Mouse (Mus musculus) midbrain, embryonic 12.5 days (tissue): ENCODE results near the gene Gm9639. TPM values are rescaled to one million over a fixed set of nuclear protein-coding genes. Genes with fewer than 3 reads are reported as not detected.
"Not testable (repeated sequence)": the region's sequence is repeated elsewhere in the genome, so short reads cannot be mapped to it uniquely, and the experiment has no call there.

Experiments used
- ATAC-seq: fragments of 200-750 bp; cut with Nextera tagmentation; 2 replicates; pipeline ENCODE4 v1.8.0; 2017; ENCODE audit warnings: low read depth, moderate TSS enrichment, moderate library complexity; ENCODE audit not compliant: low FRiP score
- H3K27ac ChIP-seq: fragments of 300-500 bp; sonication (generic); replicated peaks from 2 replicates; pipeline ENCODE4 v1.5.1; 2016; ENCODE audit warnings: mild to moderate bottlenecking
- H3K27me3 ChIP-seq: fragments of 300-500 bp; sonication (generic); 2 replicates; pipeline ENCODE4 v1.6.1; 2016; ENCODE audit warnings: mild to moderate bottlenecking
- H3K36me3 ChIP-seq: fragments of 300-500 bp; sonication (generic); 2 replicates; pipeline ENCODE4 v1.6.1; 2016
- H3K4me1 ChIP-seq: fragments of 300-500 bp; sonication (generic); 2 replicates; pipeline ENCODE4 v1.6.1; 2016
- H3K4me2 ChIP-seq: fragments of 300-500 bp; sonication (generic); replicated peaks from 2 replicates; pipeline ENCODE4 v1.6.1; 2016; ENCODE audit warnings: mild to moderate bottlenecking, moderate library complexity
- H3K4me3 ChIP-seq: fragments of 300-500 bp; sonication (generic); 2 replicates; pipeline ENCODE4 v1.5.1; 2016; ENCODE audit warnings: mild to moderate bottlenecking
- H3K9ac ChIP-seq: fragments of 300-500 bp; sonication (generic); replicated peaks from 2 replicates; pipeline ENCODE4 v1.6.1; 2016; ENCODE audit warnings: mild to moderate bottlenecking, moderate library complexity
- H3K9me3 ChIP-seq: fragments of 300-500 bp; sonication (generic); 2 replicates; pipeline ENCODE4 v1.6.1; 2016; ENCODE audit warnings: mild to moderate bottlenecking
- WGBS: fragments of 180-500 bp; shearing (Covaris S2); methylation state at CpG from one replicate; pipeline ENCODE4 v1.1.7; 2016; 5-methylcytosine and 5-hydroxymethylcytosine counted together
- polyA plus RNA-seq: library from polyadenylated mRNA; unstranded; fragments of >200 nt; fragmentation: Nextera tagmentation; extraction: Ambion mirVana; gene quantifications from 2 replicates; pipeline ENCODE4 v1.2.1, GENCODE M21; 2016

Gm9639 gene
- polyA plus RNA-seq, 1 experiment from 2014 or later = not detected

GRCm38 (mm10) chr10:77750686-77751085 is 44.2 kb downstream of the Gm9639 start:
- ATAC-seq, H3K27me3 ChIP-seq, H3K4me2 ChIP-seq, H3K9me3 ChIP-seq, H3K4me3 ChIP-seq, H3K27ac ChIP-seq, H3K4me1 ChIP-seq, H3K36me3 ChIP-seq, H3K9ac ChIP-seq: not testable (repeated sequence)
- WGBS = 74% methylated on average over 1 of the region's 1 CpGs

Other genes with a start within 250 kb of the Gm9639 start
- 62.4 and 69.4 TPM in 2 replicates for gene Pttg1ip, start 213.4 kb downstream of the Gm9639 start, polyA plus RNA-seq
- gene Sumo3, start 189.0 kb downstream of the Gm9639 start, polyA plus RNA-seq = 304 and 325 TPM in 2 replicates
- 7.7 and 19.3 TPM in 2 replicates for gene Gm49325, start 188.9 kb downstream of the Gm9639 start, polyA plus RNA-seq
- 83.6 and 84.2 TPM in 2 replicates for gene Ube2g2, start 172.8 kb downstream of the Gm9639 start, polyA plus RNA-seq
- gene Tspear, start 108.5 kb downstream of the Gm9639 start, polyA plus RNA-seq = 1.2 and 1.4 TPM in 2 replicates
- gene Gm19402, start 104.3 kb downstream of the Gm9639 start, polyA plus RNA-seq = not detected in 2 replicates
- gene Gm9508, start 97.8 kb downstream of the Gm9639 start, polyA plus RNA-seq = not detected in 2 replicates
- gene Gm10272, start 88.5 kb downstream of the Gm9639 start, polyA plus RNA-seq = not detected in 2 replicates
- not detected in 2 replicates for gene Gm10024, start 83.6 kb downstream of the Gm9639 start, polyA plus RNA-seq
- not detected in 2 replicates for gene Gm10142, start 79.3 kb downstream of the Gm9639 start, polyA plus RNA-seq
- gene Krtap12-1, start 74.5 kb downstream of the Gm9639 start, polyA plus RNA-seq = not detected in 2 replicates
- gene Gm10100, start 68.6 kb downstream of the Gm9639 start, polyA plus RNA-seq = not detected in 2 replicates
- gene Gm18596, start 52.4 kb downstream of the Gm9639 start, polyA plus RNA-seq = not detected in 2 replicates
- not detected in 2 replicates for gene Gm9736, start 43.7 kb downstream of the Gm9639 start, polyA plus RNA-seq
- not detected in 2 replicates for gene Gm3233, start 35.4 kb downstream of the Gm9639 start, polyA plus RNA-seq
- not detected in 2 replicates for gene Gm3238, start 23.8 kb downstream of the Gm9639 start, polyA plus RNA-seq
- gene Gm7138, start 18.1 kb downstream of the Gm9639 start, polyA plus RNA-seq = not detected in 2 replicates
- not detected in 2 replicates for gene Gm3250, start 12.5 kb downstream of the Gm9639 start, polyA plus RNA-seq
- gene Gm7137, start 6.9 kb downstream of the Gm9639 start, polyA plus RNA-seq = not detected in 2 replicates
- gene Gm19668, start 4.1 kb upstream of the Gm9639 start, polyA plus RNA-seq = not detected in 2 replicates
- not detected in 2 replicates for gene Gm9507, start 16.8 kb upstream of the Gm9639 start, polyA plus RNA-seq
- gene Gm2696, start 19.6 kb upstream of the Gm9639 start, polyA plus RNA-seq = not detected in 2 replicates
- gene Krtap10-4, start 32.0 kb upstream of the Gm9639 start, polyA plus RNA-seq = not detected in 2 replicates
- gene Krtap10-10, start 40.9 kb upstream of the Gm9639 start, polyA plus RNA-seq = not detected in 2 replicates
- gene Gm36176, start 51.7 kb upstream of the Gm9639 start, polyA plus RNA-seq = not detected in 2 replicates
- gene Gm10318, start 57.8 kb upstream of the Gm9639 start, polyA plus RNA-seq = not detected in 2 replicates
- not detected in 2 replicates for gene Gm3285, start 66.9 kb upstream of the Gm9639 start, polyA plus RNA-seq
- gene Lrrc3, start 107.5 kb upstream of the Gm9639 start, polyA plus RNA-seq = 5.3 and 5.6 TPM in 2 replicates
- gene Trpm2, start 175.5 kb upstream of the Gm9639 start, polyA plus RNA-seq = 1.2 and 1.5 TPM in 2 replicates
- 32.0 and 32.9 TPM in 2 replicates for gene 1810043G02Rik, start 183.4 kb upstream of the Gm9639 start, polyA plus RNA-seq
- 104 and 116 TPM in 2 replicates for gene Pfkl, start 215.0 kb upstream of the Gm9639 start, polyA plus RNA-seq
- gene Dnmt3l, start 246.9 kb upstream of the Gm9639 start, polyA plus RNA-seq = not detected in 2 replicates
- gene Aire, start 248.5 kb upstream of the Gm9639 start, polyA plus RNA-seq = 0.17 and 0.35 TPM in 2 replicates